Mouse (Mus musculus): Measurements from ENCODE around the gene Ror2. TPM values are rescaled to one million over a fixed set of nuclear protein-coding genes. Genes with fewer than 3 reads are reported as not detected.

Ror2 gene
- polyA plus RNA-seq, 1 experiment: 0.65 TPM

- DNase-seq: no peak
- Histone ChIP-seq H3K27me3 (ENCODE audit: control insufficient read depth, insufficient read depth, low read length) (no peaks in the 10 kb centered on the region), H3K4me1 (replicated peaks; ENCODE audit: control insufficient read depth, insufficient read depth, low read length) (no peaks in the 10 kb centered on the region), H3K4me3 (ENCODE audit: control insufficient read depth, insufficient read depth, low read length) (no peak overlapping the region), H3K27ac (ENCODE audit: control insufficient read depth, insufficient read depth, low read length) (no peak overlapping the region), H3K36me3 (ENCODE audit: control insufficient read depth, insufficient read depth, low read length) (no peaks in the 10 kb centered on the region)
- 92% methylated on average over 8 of the region's 8 CpGs for WGBS
- no peak for TF ChIP-seq POLR2A (IDR thresholded peaks at IDR 0.05; ENCODE audit: control insufficient read depth, extremely low read depth, insufficient read depth, low read length, poor library complexity)
Measured at GRCm38 (mm10) chr13:53258943-53259342, 27.0 kb downstream of the Ror2 start.

GRCm38 (mm10) chr13:53258497-53258896, 27.4 kb downstream of the Ror2 start:
- Histone ChIP-seq H3K4me3 (ENCODE audit: control insufficient read depth, insufficient read depth, low read length) (no peak overlapping the region), H3K4me1 (replicated peaks; ENCODE audit: control insufficient read depth, insufficient read depth, low read length) (no peaks in the 10 kb centered on the region), H3K27ac (ENCODE audit: control insufficient read depth, insufficient read depth, low read length) (no peak overlapping the region), H3K36me3 (ENCODE audit: control insufficient read depth, insufficient read depth, low read length) (no peaks in the 10 kb centered on the region), H3K27me3 (ENCODE audit: control insufficient read depth, insufficient read depth, low read length) (no peaks in the 10 kb centered on the region)
- no peak for DNase-seq
- 86% methylated on average over 4 of the region's 4 CpGs for WGBS
- TF ChIP-seq CTCF (IDR thresholded peaks at IDR 0.05; ENCODE audit: borderline replicate concordance, control insufficient read depth, extremely low read depth, insufficient read depth, low read length, poor library complexity) (no peak), POLR2A (IDR thresholded peaks at IDR 0.05; ENCODE audit: control insufficient read depth, extremely low read depth, insufficient read depth, low read length, poor library complexity) (no peak)

GRCm38 (mm10) chr13:53253255-53253654, 32.7 kb downstream of the Ror2 start:
- H3K4me3 ChIP-seq (ENCODE audit: control insufficient read depth, insufficient read depth, low read length): no peak overlapping the region
- H3K27me3 ChIP-seq (ENCODE audit: control insufficient read depth, insufficient read depth, low read length): no peaks in the 10 kb centered on the region
- H3K4me1 ChIP-seq (replicated peaks; ENCODE audit: control insufficient read depth, insufficient read depth, low read length): no peaks in the 10 kb centered on the region
- 96% methylated on average over 12 of the region's 12 CpGs for WGBS
- H3K27ac ChIP-seq (ENCODE audit: control insufficient read depth, insufficient read depth, low read length): no peak overlapping the region
- no peak for TF ChIP-seq POLR2A (IDR thresholded peaks at IDR 0.05; ENCODE audit: control insufficient read depth, extremely low read depth, insufficient read depth, low read length, poor library complexity)
- no peak for TF ChIP-seq CTCF (IDR thresholded peaks at IDR 0.05; ENCODE audit: borderline replicate concordance, control insufficient read depth, extremely low read depth, insufficient read depth, low read length, poor library complexity)
- H3K36me3 ChIP-seq (ENCODE audit: control insufficient read depth, insufficient read depth, low read length): no peaks in the 10 kb centered on the region
- DNase-seq: no peak

GRCm38 (mm10) chr13:53248586-53249401, 37.1 kb downstream of the Ror2 start:
- H3K36me3 ChIP-seq (ENCODE audit: control insufficient read depth, insufficient read depth, low read length): no peaks in the 10 kb centered on the region
- no peak for DNase-seq
- WGBS: 91% methylated on average over 24 of the region's 24 CpGs
- TF ChIP-seq POLR2A (IDR thresholded peaks at IDR 0.05; ENCODE audit: control insufficient read depth, extremely low read depth, insufficient read depth, low read length, poor library complexity) (no peak), CTCF (IDR thresholded peaks at IDR 0.05; ENCODE audit: borderline replicate concordance, control insufficient read depth, extremely low read depth, insufficient read depth, low read length, poor library complexity) (no peak)
- H3K4me3 ChIP-seq (ENCODE audit: control insufficient read depth, insufficient read depth, low read length): no peak overlapping the region
- no peak overlapping the region for H3K27ac ChIP-seq (ENCODE audit: control insufficient read depth, insufficient read depth, low read length)
- H3K4me1 ChIP-seq (replicated peaks; ENCODE audit: control insufficient read depth, insufficient read depth, low read length): no peaks in the 10 kb centered on the region
- no peaks in the 10 kb centered on the region for H3K27me3 ChIP-seq (ENCODE audit: control insufficient read depth, insufficient read depth, low read length)

GRCm38 (mm10) chr13:53248080-53248479, 37.8 kb downstream of the Ror2 start:
- no peak for DNase-seq
- Histone ChIP-seq H3K36me3 (ENCODE audit: control insufficient read depth, insufficient read depth, low read length) (no peaks in the 10 kb centered on the region), H3K27me3 (ENCODE audit: control insufficient read depth, insufficient read depth, low read length) (no peaks in the 10 kb centered on the region), H3K4me1 (replicated peaks; ENCODE audit: control insufficient read depth, insufficient read depth, low read length) (no peaks in the 10 kb centered on the region), H3K4me3 (ENCODE audit: control insufficient read depth, insufficient read depth, low read length) (no peak overlapping the region), H3K27ac (ENCODE audit: control insufficient read depth, insufficient read depth, low read length) (no peak overlapping the region)
- TF ChIP-seq POLR2A (IDR thresholded peaks at IDR 0.05; ENCODE audit: control insufficient read depth, extremely low read depth, insufficient read depth, low read length, poor library complexity): no peak
- TF ChIP-seq CTCF (IDR thresholded peaks at IDR 0.05; ENCODE audit: borderline replicate concordance, control insufficient read depth, extremely low read depth, insufficient read depth, low read length, poor library complexity): no peak
- 78% methylated on average over 6 of the region's 6 CpGs for WGBS

- WGBS: 97% methylated on average over 6 of the region's 6 CpGs
- TF ChIP-seq POLR2A (IDR thresholded peaks at IDR 0.05; ENCODE audit: control insufficient read depth, extremely low read depth, insufficient read depth, low read length, poor library complexity) (no peak), CTCF (IDR thresholded peaks at IDR 0.05; ENCODE audit: borderline replicate concordance, control insufficient read depth, extremely low read depth, insufficient read depth, low read length, poor library complexity) (no peak)
- no peaks in the 10 kb centered on the region for H3K36me3 ChIP-seq (ENCODE audit: control insufficient read depth, insufficient read depth, low read length)
- no peak for DNase-seq
- no peaks in the 10 kb centered on the region for H3K27me3 ChIP-seq (ENCODE audit: control insufficient read depth, insufficient read depth, low read length)
- no peak overlapping the region for H3K4me3 ChIP-seq (ENCODE audit: control insufficient read depth, insufficient read depth, low read length)
- H3K27ac ChIP-seq (ENCODE audit: control insufficient read depth, insufficient read depth, low read length): no peak overlapping the region
- H3K4me1 ChIP-seq (replicated peaks; ENCODE audit: control insufficient read depth, insufficient read depth, low read length): no peaks in the 10 kb centered on the region
Measured at GRCm38 (mm10) chr13:53247175-53247574, 38.7 kb downstream of the Ror2 start.

- no peaks in the 10 kb centered on the region for H3K27me3 ChIP-seq (ENCODE audit: control insufficient read depth, insufficient read depth, low read length)
- TF ChIP-seq CTCF (IDR thresholded peaks at IDR 0.05; ENCODE audit: borderline replicate concordance, control insufficient read depth, extremely low read depth, insufficient read depth, low read length, poor library complexity) (no peak), POLR2A (IDR thresholded peaks at IDR 0.05; ENCODE audit: control insufficient read depth, extremely low read depth, insufficient read depth, low read length, poor library complexity) (no peak)
- no peak overlapping the region for H3K4me3 ChIP-seq (ENCODE audit: control insufficient read depth, insufficient read depth, low read length)
- H3K4me1 ChIP-seq (replicated peaks; ENCODE audit: control insufficient read depth, insufficient read depth, low read length): no peaks in the 10 kb centered on the region
- DNase-seq: no peak
- 92% methylated on average over 8 of the region's 8 CpGs for WGBS
- no peaks in the 10 kb centered on the region for H3K36me3 ChIP-seq (ENCODE audit: control insufficient read depth, insufficient read depth, low read length)
- H3K27ac ChIP-seq (ENCODE audit: control insufficient read depth, insufficient read depth, low read length): no peak overlapping the region
Measured at GRCm38 (mm10) chr13:53244151-53244550, 41.8 kb downstream of the Ror2 start.

All from thymus, adult 2 months (tissue).